Comparison of ENCODE assay signal across 8 mouse cellular contexts in genomic region chr1:165282222-165282966, GRCm38 (mm10). TPM values are rescaled to one million over a fixed set of nuclear protein-coding genes. Genes with fewer than 3 reads are reported as not detected.
DNase-seq lines count a peak whose midpoint lies in the region; ATAC-seq lines count a peak whose summit lies in the region.

No protein-coding gene starts in this region.

- peak overlapping the region; percentile 73 for H3K27ac ChIP-seq in kidney, embryonic 16.5 days (ENCODE audit: low read length)
- peak overlapping the region; percentile 93 for H3K27ac ChIP-seq in forebrain, embryonic 15.5 days (replicated peaks)
- H3K27ac ChIP-seq in liver, embryonic 11.5 days (ENCODE audit: low read depth, low read length): no peak overlapping the region
- H3K27ac ChIP-seq in stomach, embryonic 14.5 days (ENCODE audit: low read length): peak overlapping the region; percentile 93

- H3K36me3 ChIP-seq in kidney, embryonic 16.5 days (ENCODE audit: insufficient read depth, low read length): no peaks in the 10 kb centered on the region
- H3K36me3 ChIP-seq in forebrain, embryonic 15.5 days: no peaks in the 10 kb centered on the region
- H3K36me3 ChIP-seq in liver, embryonic 11.5 days (ENCODE audit: control insufficient read depth, insufficient read depth, low read length): no peaks in the 10 kb centered on the region
- H3K36me3 ChIP-seq in stomach, embryonic 14.5 days (ENCODE audit: control insufficient read depth, insufficient read depth, low read length): no peaks in the 10 kb centered on the region

- ATAC-seq in kidney, embryonic 16.5 days (ENCODE audit: low FRiP score, low TSS enrichment): peak; percentile 77
- ATAC-seq in forebrain, embryonic 15.5 days (replicated peaks): peak; percentile 67
- peak; percentile 56 for ATAC-seq in liver, embryonic 11.5 days (replicated peaks; ENCODE audit: low FRiP score)
- peak; percentile 50 for ATAC-seq in stomach, embryonic 14.5 days (ENCODE audit: insufficient number of reproducible peaks, insufficient read depth, low FRiP score, low read depth)

- H3K4me1 ChIP-seq in kidney, embryonic 16.5 days (ENCODE audit: insufficient read depth, low read length): peaks cover 31% of the 10 kb centered on the region
- H3K4me1 ChIP-seq in forebrain, embryonic 15.5 days: peaks cover 48% of the 10 kb centered on the region
- H3K4me1 ChIP-seq in liver, embryonic 11.5 days (replicated peaks; ENCODE audit: control insufficient read depth, insufficient read depth, low read length): peaks cover 7% of the 10 kb centered on the region; the same call in 1 of the 2 replicates
- peaks cover 21% of the 10 kb centered on the region for H3K4me1 ChIP-seq in stomach, embryonic 14.5 days (ENCODE audit: control insufficient read depth, insufficient read depth, low read length)

- peak overlapping the region; percentile 80 for H3K4me2 ChIP-seq in kidney, embryonic 16.5 days (replicated peaks; ENCODE audit: low read depth, low read length)
- H3K4me2 ChIP-seq in forebrain, embryonic 15.5 days (replicated peaks): peak overlapping the region; percentile 75
- H3K4me2 ChIP-seq in liver, embryonic 11.5 days: peak overlapping the region; percentile 78
- H3K4me2 ChIP-seq in stomach, embryonic 14.5 days (replicated peaks; ENCODE audit: low read depth, low read length): peak overlapping the region; percentile 84

- WGBS in kidney, embryonic 16.5 days: 1% methylated on average over 35 of the region's 35 CpGs
- under 1% methylated on average over 35 of the region's 35 CpGs for WGBS in forebrain, embryonic 15.5 days
- WGBS in liver, embryonic 11.5 days: 2% methylated on average over 35 of the region's 35 CpGs
- 1% methylated on average over 35 of the region's 35 CpGs for WGBS in stomach, embryonic 14.5 days

- no peaks in the 10 kb centered on the region for H3K9me3 ChIP-seq in kidney, embryonic 16.5 days (ENCODE audit: low read length)
- no peaks in the 10 kb centered on the region for H3K9me3 ChIP-seq in forebrain, embryonic 15.5 days
- no peaks in the 10 kb centered on the region for H3K9me3 ChIP-seq in liver, embryonic 11.5 days (ENCODE audit: control insufficient read depth, low read length)
- H3K9me3 ChIP-seq in stomach, embryonic 14.5 days (ENCODE audit: control insufficient read depth, low read depth, low read length): no peaks in the 10 kb centered on the region

- peak overlapping the region; percentile 62 for H3K4me3 ChIP-seq in kidney, embryonic 16.5 days (ENCODE audit: low read length)
- peak overlapping the region; percentile 90 for H3K4me3 ChIP-seq in forebrain, embryonic 15.5 days
- H3K4me3 ChIP-seq in liver, embryonic 11.5 days (ENCODE audit: low read depth, low read length): peak overlapping the region; percentile 61
- H3K4me3 ChIP-seq in stomach, embryonic 14.5 days (ENCODE audit: low read depth, low read length): peak overlapping the region; percentile 77

- H3K9ac ChIP-seq in kidney, embryonic 16.5 days (replicated peaks; ENCODE audit: low read length): peak overlapping the region; percentile 79
- H3K9ac ChIP-seq in forebrain, embryonic 15.5 days (replicated peaks): peak overlapping the region; percentile 95
- H3K9ac ChIP-seq in liver, embryonic 11.5 days (ENCODE audit: low read depth, low read length): peak overlapping the region; percentile 59
- peak overlapping the region; percentile 81 for H3K9ac ChIP-seq in stomach, embryonic 14.5 days (replicated peaks; ENCODE audit: low read depth, low read length)

- H3K27me3 ChIP-seq in kidney, embryonic 16.5 days (ENCODE audit: insufficient read depth, low read length): no peaks in the 10 kb centered on the region
- H3K27me3 ChIP-seq in forebrain, embryonic 15.5 days: no peaks in the 10 kb centered on the region
- peaks cover 37% of the 10 kb centered on the region for H3K27me3 ChIP-seq in liver, embryonic 11.5 days (replicated peaks; ENCODE audit: control insufficient read depth, insufficient read depth, low read length)
- no peaks in the 10 kb centered on the region for H3K27me3 ChIP-seq in stomach, embryonic 14.5 days (ENCODE audit: control insufficient read depth, insufficient read depth, low read length)

- DNase-seq in kidney, adult 11 months: no peak
- DNase-seq in R1 (ENCODE audit: low read depth, low spot score): peak; percentile 58
- DNase-seq in liver, embryonic 11.5 days (ENCODE audit: low spot score): peak; percentile 43
- no peak for DNase-seq in MN1 (ENCODE audit: low spot score)
- DNase-seq in frontal cortex, adult 2 months (ENCODE audit: extremely low spot score in 1 of 2, low spot score in 1 of 2): no peak

RNA-seq across cellular contexts. Expression of gene Gpr161, which starts 13.2 kb away (rescaled TPM):
- polyA plus RNA-seq in kidney, embryonic 16.5 days (2015; fragmentation: Nextera tagmentation; extraction: Ambion mirVana): 1.3 TPM in 2 replicates
- polyA plus RNA-seq in forebrain, embryonic 15.5 days (2015; fragmentation: Nextera tagmentation; extraction: Ambion mirVana): 4.2 and 4.3 TPM in 2 replicates
- 0.48 and 0.58 TPM in 2 replicates for polyA plus RNA-seq in liver, embryonic 11.5 days (2014; fragmentation: Nextera tagmentation; extraction: Ambion mirVana)
- 2.5 and 2.6 TPM in 2 replicates for polyA plus RNA-seq in stomach, embryonic 14.5 days (2014; fragmentation: Nextera tagmentation; extraction: Ambion mirVana)
- 4.5 and 5.0 TPM in 2 replicates for polyA plus RNA-seq in frontal cortex, adult 2 months (2012; rRNA removed)

RNA-seq across cellular contexts. Expression of gene Tiprl, which starts 45.6 kb away (rescaled TPM):
- 112 and 115 TPM in 2 replicates for polyA plus RNA-seq in kidney, embryonic 16.5 days (2015; fragmentation: Nextera tagmentation; extraction: Ambion mirVana)
- polyA plus RNA-seq in forebrain, embryonic 15.5 days (2015; fragmentation: Nextera tagmentation; extraction: Ambion mirVana): 152 and 162 TPM in 2 replicates
- polyA plus RNA-seq in liver, embryonic 11.5 days (2014; fragmentation: Nextera tagmentation; extraction: Ambion mirVana): 73.0 and 90.6 TPM in 2 replicates
- polyA plus RNA-seq in stomach, embryonic 14.5 days (2014; fragmentation: Nextera tagmentation; extraction: Ambion mirVana): 86.7 and 97.6 TPM in 2 replicates
- 52.7 and 56.3 TPM in 2 replicates for polyA plus RNA-seq in frontal cortex, adult 2 months (2012; rRNA removed)

Comparison
In these comparisons a context has a peak if more than half of its experiments do, and no peak if none do; other contexts are left out.
1. DNase-seq: peak in R1 (single experiment) and liver, embryonic 11.5 days (single experiment); none in kidney, adult 11 months (single experiment), MN1 (single experiment) and frontal cortex, adult 2 months (0 of 2).
2. Peak in every context shown above with its lines, with median percentiles within 50 percentile points of each other: ATAC-seq, H3K4me2 ChIP-seq, H3K4me3 ChIP-seq and H3K9ac ChIP-seq.